Mouse (Mus musculus): ENCODE data around the gene Smim6.

Smim6 gene

DNA sequence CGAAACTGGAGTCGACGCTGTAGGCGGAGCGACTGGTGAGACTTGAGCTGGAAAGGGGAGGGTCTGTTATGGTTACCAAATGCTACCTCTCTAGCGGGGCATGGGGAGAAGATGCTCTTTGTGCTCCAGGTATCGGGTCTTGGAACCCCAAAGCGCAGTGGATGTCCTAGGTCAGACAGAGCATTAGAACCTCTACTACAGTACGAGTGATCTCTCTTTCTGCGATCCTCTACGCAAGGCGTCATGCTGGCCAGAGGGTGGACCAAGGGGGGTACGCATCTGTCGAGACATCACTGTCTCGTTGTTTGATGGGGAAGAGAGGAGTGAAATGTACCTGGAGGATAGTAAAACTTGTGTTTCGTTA lies 21.9 kb downstream of the Smim6 start:
- no peak for DNase-seq (ENCODE audit: inconsistent ontology term)

DNA sequence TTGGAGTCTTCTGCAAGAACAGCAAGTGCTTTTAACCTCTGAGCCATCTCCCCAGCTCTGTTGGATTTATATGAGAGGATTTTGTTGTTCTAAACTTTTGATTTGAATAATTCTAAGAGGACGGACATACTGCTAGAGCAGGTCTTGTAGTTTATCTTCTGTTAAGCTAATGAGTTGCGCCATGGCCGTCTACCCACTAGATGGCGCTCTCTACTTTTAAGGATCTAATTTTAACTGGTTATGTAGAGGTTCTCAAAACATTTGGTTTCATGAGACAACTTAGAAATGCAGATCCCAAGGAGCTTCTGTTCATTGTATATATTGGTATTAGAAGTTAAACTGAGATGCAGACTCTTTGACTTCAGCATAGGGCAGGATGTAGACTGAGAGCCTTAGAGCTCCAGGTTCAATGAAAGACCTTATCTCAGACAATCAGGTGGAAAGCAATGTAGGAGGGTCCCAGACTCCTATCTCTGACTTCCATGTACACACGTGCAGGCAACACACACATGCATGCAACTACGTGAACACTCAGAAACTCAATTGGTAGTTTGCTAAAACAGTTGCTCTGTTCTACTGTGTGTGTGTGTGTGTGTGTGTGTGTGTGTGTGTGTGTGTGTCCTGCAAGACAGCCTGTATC lies 28.0 kb downstream of the Smim6 start:
- DNase-seq (ENCODE audit: inconsistent ontology term): no peak

- DNase-seq (ENCODE audit: inconsistent ontology term): no peak
Measured at GRCm38 (mm10) chr11:115941980-115942379, 30.2 kb downstream of the Smim6 start.

DNA sequence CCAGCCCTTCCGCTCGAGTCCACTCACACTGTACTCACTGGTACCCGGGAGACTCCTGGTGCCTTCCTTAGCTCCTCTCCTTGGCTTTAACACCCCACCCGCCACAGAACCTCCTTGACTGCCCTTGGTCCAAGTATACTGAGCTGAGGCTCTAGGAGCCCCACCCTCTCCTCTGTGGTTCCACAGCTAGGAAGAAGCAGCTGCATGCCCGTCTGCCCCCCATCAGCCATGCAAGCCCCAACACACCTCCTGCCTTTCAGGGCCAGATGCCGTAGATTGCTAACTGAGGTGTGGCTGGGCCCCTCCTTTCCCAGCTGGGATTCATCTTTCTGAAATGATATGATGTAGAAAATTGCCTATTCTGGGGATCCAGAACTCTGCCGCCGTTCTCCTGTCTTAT lies 33.4 kb downstream of the Smim6 start:
- DNase-seq (ENCODE audit: inconsistent ontology term): no peak

DNA sequence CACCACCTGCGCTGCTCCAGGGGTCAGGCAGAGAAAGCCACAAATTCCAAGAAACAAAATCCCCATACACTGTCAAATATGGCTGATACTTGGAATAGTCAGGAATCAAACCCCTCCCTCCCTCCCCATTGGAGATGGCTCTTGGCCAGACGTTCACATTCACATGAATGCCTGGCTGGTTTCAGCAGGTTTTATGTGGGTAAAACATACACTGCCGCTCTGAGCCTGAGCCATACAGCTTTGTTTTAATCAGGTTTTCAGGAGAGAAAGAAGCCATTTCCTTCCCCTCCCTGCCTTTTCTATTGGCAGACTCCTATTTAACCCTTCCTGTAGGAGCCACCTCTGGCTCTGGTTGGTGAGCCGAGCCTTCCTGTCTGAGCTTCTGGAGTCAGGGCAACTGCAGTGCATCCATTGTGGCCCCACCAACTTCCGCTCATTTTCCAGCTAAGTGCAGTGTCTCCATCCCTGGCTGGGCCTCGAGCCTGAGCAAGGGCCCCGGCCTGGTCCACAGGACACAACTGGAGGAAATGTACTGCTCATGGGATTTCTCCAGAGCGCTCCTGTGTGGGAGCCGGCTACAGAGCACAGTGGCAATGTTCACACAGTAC lies 34.5 kb downstream of the Smim6 start:
- no peak for DNase-seq (ENCODE audit: inconsistent ontology term)

DNA sequence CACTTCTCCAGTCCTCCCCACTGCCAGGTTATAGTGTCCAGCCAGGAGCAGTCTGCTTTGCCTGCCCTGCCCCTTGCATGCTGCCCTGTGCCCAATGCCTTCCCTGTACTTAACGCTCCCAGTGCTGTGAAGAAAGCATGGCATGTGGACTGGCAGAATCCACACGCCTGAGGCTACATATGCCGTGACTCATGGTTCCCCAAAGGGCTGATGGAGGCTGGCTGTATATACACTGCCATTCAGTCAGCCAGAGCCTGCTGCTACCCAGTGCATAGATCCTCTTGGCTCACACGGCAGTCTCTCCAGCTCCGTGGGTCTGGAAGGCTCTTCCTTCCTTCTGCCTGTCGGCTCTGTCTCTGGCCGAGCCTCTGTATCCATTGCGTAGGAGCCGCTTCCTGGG lies 36.5 kb downstream of the Smim6 start:
- no peak for DNase-seq (ENCODE audit: inconsistent ontology term)

- DNase-seq (ENCODE audit: inconsistent ontology term): no peak
Measured at GRCm38 (mm10) chr11:115950719-115951118, 38.9 kb downstream of the Smim6 start.

GRCm38 (mm10) chr11:115954712-115955111 lies 42.9 kb downstream of the Smim6 start:
- no peak for DNase-seq (ENCODE audit: inconsistent ontology term)

- DNase-seq (ENCODE audit: inconsistent ontology term): peak; percentile 72
Measured at GRCm38 (mm10) chr11:115955195-115955858, 43.5 kb downstream of the Smim6 start.

GRCm38 (mm10) chr11:115956453-115956852 lies 44.6 kb downstream of the Smim6 start:
- peak; percentile 99 for DNase-seq (ENCODE audit: inconsistent ontology term)

GRCm38 (mm10) chr11:115957971-115958370 lies 46.2 kb downstream of the Smim6 start:
- DNase-seq (ENCODE audit: inconsistent ontology term): peak; percentile 92

DNA sequence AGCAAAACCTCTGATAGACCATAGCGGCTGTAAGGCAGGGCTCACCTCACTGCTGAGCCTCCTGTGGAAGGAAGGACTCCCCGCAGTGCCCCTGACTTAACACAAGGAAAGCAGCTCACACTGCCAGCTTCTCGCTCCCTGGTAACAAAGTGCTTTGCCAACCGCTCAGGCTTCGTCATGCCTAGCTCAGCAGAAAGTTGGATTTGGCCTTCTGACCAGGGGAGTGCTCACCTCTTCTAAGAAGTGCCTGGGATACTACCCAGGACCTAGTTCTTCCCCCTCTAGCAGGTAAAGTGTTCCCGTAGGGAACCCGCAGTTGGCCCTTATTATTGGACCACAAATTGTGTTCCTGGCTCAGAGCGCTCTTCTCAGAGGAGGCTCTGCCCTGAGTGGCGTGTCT lies 47.2 kb downstream of the Smim6 start:
- DNase-seq (ENCODE audit: inconsistent ontology term): no peak

DNA sequence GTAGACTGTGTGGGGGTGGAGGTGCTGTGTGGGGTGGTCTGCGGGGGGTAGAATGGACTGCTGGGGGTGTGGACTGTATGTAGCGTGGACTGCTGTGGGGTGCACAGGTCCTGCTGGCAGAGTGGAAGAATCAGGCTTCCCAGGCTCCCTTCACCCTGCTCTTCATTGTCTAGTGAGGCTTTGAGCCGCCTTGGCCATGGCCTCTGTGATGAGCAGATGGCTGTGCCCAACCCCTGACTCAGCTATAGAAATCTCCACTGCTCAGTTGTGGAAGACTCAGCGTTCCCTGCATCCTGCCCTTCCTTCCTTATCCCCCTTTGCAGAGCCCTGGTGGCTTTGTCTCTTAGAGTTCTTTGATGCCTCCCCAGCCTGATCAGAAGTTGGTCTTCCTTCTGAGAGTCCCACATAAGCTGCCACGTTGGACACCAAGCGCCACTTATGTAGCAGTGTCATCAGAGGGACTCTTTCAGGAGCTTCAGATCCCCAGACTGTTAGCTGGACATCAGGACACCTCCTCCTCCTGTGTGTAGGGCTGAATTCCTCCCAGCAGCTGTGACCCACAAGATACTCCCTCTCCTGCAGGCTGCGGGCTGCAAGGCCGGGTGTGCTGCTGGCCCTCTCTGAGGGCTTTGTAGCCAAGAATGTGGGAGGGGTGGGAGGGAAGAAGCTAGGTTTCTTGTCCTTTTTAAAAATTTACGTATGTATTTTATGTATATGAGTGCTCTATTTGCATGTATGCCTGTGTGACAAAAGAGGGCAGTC lies 51.0 kb downstream of the Smim6 start:
- DNase-seq (ENCODE audit: inconsistent ontology term): no peak

Measured in Muller cell, postnatal 12 days (primary cell).